Mouse (Mus musculus) A20 (cell line): ENCODE data around the gene Platr17.
A peak's percentile ranks its signal among the peaks of the same experiment; 100 is the strongest.

Experiments used
- DNase-seq: peaks from one replicate; pipeline ENCODE4 v3.0.0-alpha.2; 2011; ENCODE audit warnings: low read depth, low spot score

Platr17 gene

GRCm38 (mm10) chr17:33902491-33902890, 2.4 kb upstream of the Platr17 start:
- no peak for DNase-seq

GRCm38 (mm10) chr17:33903911-33904651, 854 bp upstream of the Platr17 start:
- peak; percentile 62 for DNase-seq

GRCm38 (mm10) chr17:33908331-33909076, 3.6 kb downstream of the Platr17 start:
- peak; percentile 81 for DNase-seq

GRCm38 (mm10) chr17:33909077-33909868, 4.3 kb downstream of the Platr17 start, which contains the start of gene Daxx:
TSS of gene Daxx (plus strand) at chr17:33909414.
- peak; percentile 100 for DNase-seq

- DNase-seq, result no peak
These were observed 4.9 kb downstream of the Platr17 start for GRCm38 (mm10) chr17:33909869-33910250.

GRCm38 (mm10) chr17:33910346-33911051, 5.6 kb downstream of the Platr17 start:
- peak; percentile 74 for DNase-seq

- DNase-seq, result no peak
These were observed 6.3 kb downstream of the Platr17 start for GRCm38 (mm10) chr17:33911052-33911812.

GRCm38 (mm10) chr17:33911813-33912414, 7.0 kb downstream of the Platr17 start:
- DNase-seq, result no peak

- DNase-seq, result no peak
These were observed 8.3 kb downstream of the Platr17 start for GRCm38 (mm10) chr17:33913264-33913663.

- no peak for DNase-seq
These were observed 9.0 kb downstream of the Platr17 start for GRCm38 (mm10) chr17:33913905-33914304.

GRCm38 (mm10) chr17:33914969-33915391, 10.0 kb downstream of the Platr17 start:
- DNase-seq, result no peak

- peak; percentile 98 for DNase-seq
These were observed 10.8 kb downstream of the Platr17 start, which contains the start of the genes Tapbp and Zbtb22 for GRCm38 (mm10) chr17:33915671-33916250. TSS of gene Tapbp (plus strand) at chr17:33915899. TSS of gene Zbtb22 (plus strand) at chr17:33915904.

- no peak for DNase-seq
These were observed 11.4 kb downstream of the Platr17 start for GRCm38 (mm10) chr17:33916294-33916693.

- no peak for DNase-seq
These were observed 12.1 kb downstream of the Platr17 start for GRCm38 (mm10) chr17:33916847-33917655.

- DNase-seq, result no peak
These were observed 12.8 kb downstream of the Platr17 start for GRCm38 (mm10) chr17:33917656-33918292.

- DNase-seq, result no peak
These were observed 13.6 kb downstream of the Platr17 start for GRCm38 (mm10) chr17:33918293-33919203.
